Mouse (Mus musculus) bone marrow, adult 2 months (tissue): Measurements from ENCODE around the gene Gm49510.

ENCODE experiments used
- CTCF ChIP-seq: fragments of 200-500 bp; IDR thresholded peaks from 2 replicates; pipeline ENCODE4 v1.5.1; 2011; ENCODE audit warnings: low read length, control low read depth; ENCODE audit not compliant: control insufficient read depth, insufficient read depth
- POLR2A ChIP-seq: fragments of 200-500 bp; IDR thresholded peaks from 2 replicates; pipeline ENCODE4 v1.6.1; 2011; ENCODE audit warnings: low read depth, mild to moderate bottlenecking, control low read depth, low read length, borderline replicate concordance; ENCODE audit not compliant: control insufficient read depth

DNA sequence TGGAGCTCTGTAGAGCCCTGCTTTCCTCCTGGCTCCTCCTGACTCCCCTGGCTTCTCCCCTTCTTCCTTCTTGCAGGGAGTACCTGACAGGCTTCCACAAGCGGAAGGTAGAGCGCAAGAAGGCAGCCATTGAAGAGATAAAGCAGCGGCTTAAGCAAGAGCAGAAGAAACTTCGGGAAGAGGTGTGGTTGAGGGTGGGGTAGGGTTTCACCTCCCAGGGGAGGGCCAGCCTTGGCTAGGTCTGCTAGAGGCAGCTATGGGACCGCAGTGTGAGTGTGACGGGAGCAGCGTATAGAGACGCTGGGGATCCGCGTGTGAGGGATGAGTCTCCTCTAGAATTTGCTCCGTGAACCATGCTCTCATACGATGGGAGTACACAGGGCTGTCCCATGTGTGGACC is 36.9 kb downstream of the Gm49510 start:
- TF ChIP-seq POLR2A (no peak), CTCF (no peak)
